Mouse (Mus musculus): ENCODE results near the gene Olfr1494.

Gene Olfr1494

DNA sequence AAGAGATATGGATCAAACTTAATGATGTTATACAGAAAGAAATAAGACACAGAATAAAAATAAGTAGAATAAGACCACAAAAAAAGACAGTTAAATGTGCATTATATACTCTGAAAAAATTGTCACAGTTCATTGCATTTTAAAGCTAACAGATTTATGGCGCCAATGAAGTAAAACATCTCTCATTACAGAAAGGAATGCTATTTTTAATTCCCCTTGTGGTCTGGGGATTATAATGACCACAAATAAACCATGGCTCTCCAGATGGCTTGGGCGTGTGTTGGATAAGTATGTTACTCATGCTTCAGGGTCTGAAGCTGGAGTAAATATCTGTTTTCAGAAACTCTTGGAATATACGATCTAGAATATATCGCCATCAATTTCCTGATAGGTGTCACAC is at the start of gene Olfr1494:
Olfr1494 (plus strand) TSS at position 301 of the 400 bp plus-strand sequence.
- no peak for DNase-seq (ENCODE audit: low read depth in 1 of 2, low spot score in 2 of 2)

GRCm38 (mm10) chr19:13696968-13697367 is 42.6 kb upstream of the Olfr1494 start, which contains the start of gene Olfr1491:
Olfr1491 (plus strand) TSS chr19:13697268.
- no peak for DNase-seq (ENCODE audit: low read depth in 1 of 2, low spot score in 2 of 2)

DNA sequence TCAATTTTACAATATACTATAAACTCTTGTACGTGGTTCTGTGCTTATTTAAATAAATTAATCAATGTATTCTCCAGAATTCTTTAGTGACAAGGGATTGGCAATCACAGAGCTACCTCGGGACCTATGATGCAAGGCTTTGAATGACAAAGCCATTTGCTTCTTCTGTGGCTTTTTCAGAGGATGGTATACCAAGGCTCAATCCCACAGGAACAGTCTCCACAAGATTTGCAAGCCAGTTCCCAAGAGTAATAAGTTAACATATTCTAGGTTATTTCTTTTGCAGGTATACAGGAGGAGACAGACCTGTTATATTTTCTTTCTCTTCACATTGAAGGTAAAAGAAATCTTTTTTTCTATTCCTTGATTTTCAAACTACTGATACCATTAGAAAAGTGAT is 16.6 kb upstream of the Olfr1494 start, which contains the start of gene Olfr1493-ps1:
Olfr1493-ps1 (plus strand) TSS at position 301 of the 400 bp plus-strand sequence.
- no peak for DNase-seq (ENCODE audit: low read depth in 1 of 2, low spot score in 2 of 2)

DNA sequence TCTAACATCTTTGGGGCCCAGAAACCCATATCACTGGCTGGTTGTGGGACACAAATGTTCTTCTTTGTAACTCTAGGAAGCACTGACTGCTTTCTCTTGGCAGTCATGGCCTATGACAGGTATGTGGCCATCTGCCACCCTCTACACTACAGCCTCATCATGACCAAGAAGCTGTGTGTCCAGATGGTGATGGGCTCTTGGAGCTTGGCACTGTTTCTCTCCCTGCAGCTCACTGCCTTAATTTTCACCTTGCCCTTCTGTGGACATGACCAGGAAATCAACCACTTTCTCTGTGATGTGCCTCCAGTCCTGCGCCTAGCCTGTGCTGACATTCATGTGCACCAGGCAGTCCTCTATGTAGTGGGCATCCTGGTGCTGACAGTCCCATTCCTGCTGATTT is 9.8 kb downstream of the Olfr1494 start:
- no peak for DNase-seq (ENCODE audit: low read depth in 1 of 2, low spot score in 2 of 2)

DNA sequence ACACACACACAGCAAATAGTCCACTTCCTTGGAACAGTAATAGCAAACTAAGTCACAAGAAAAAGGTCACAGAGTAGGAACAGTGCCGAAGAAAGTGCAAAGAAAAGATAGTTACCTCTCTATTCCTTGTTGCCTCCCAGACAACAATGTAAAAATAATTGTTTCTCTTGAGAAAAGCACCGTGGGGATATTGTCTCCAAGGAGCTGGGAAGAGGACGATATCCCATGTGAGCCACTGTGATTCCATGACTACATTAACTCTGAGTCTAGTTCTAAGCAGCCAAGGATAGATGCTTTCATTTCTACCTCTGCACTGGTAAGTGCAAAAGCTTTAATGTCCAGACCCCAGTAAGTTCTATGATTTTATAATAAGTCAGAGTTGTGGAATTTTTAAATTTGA is 24.8 kb downstream of the Olfr1494 start, which contains the start of gene Olfr1495:
Olfr1495 (plus strand) TSS at position 301 of the 400 bp plus-strand sequence.
- no peak for DNase-seq (ENCODE audit: low read depth in 1 of 2, low spot score in 2 of 2)

DNA sequence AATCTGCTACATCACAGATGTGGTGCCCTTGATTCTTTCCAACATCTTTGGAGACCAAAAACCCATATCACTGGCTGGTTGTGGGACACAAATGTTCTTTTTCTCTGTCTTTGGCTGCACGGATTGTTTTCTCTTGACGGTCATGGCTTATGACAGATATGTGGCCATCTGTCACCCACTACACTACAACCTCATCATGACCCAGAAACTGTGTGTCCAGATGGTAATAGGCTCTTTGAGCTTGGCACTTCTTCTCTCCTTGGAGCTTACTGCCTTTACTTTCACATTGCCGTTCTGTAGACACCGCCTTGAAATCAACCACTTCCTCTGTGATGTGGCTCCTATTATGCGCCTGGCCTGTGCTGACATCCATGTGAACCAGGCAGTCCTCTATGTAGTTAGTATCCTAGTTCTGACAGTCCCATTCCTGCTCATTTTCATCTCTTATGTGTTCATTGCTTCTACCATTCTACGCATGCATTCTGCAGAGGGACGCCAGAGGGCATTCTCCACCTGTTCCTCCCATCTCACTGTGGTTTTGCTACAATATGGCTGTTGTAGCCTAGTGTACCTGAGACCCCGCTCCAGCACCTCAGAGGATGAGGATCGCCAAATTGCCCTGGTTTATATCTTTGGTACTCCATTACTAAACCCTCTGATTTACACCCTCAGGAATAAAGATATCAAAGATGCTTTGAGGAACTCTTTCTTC is 29.2 kb downstream of the Olfr1494 start:
- no peak for DNase-seq (ENCODE audit: low read depth in 1 of 2, low spot score in 2 of 2)

- no peak for DNase-seq (ENCODE audit: low read depth in 1 of 2, low spot score in 2 of 2)
Measured at GRCm38 (mm10) chr19:13777578-13777977, 38.0 kb downstream of the Olfr1494 start, which contains the start of gene Olfr1496. Olfr1496 (plus strand) TSS chr19:13777878.

DNA sequence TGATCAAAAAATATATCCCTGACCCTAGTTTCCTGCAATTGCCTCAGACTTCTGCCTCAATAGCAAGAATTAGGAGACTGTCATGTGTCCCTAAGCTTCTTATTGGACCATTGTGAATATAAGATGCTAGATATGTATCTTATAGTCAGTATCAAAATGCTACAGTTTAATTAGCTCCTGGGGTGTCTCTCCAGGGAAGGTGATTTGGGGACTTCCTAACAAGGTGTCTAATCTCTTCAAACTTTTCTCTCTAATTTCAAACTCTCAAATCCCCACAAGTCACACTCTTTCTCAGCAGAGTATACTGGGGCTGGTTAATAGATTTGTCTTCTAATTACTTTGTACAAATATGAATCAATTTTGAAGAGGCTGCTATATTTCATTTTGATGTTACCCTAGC is 58.6 kb downstream of the Olfr1494 start, which contains the start of gene Olfr1497:
Olfr1497 (minus strand) TSS at position 101 of the 400 bp plus-strand sequence.
- DNase-seq (ENCODE audit: low read depth in 1 of 2, low spot score in 2 of 2), result no peak

All from monocyte, adult 2 months (primary cell).